Mouse (Mus musculus) thymus, postnatal 36 days (tissue): Measurements from ENCODE around the gene Kxd1.
"Not testable (repeated sequence)": the region's sequence is repeated elsewhere in the genome, so short reads cannot be mapped to it uniquely, and the experiment has no call there.

Source experiments
- DNase-seq, 2 experiments: peaks; one replicate each; pipeline ENCODE4 v3.0.0; 2022; ENCODE audit warnings: mixed read lengths in 2 of 2

The Kxd1 gene

GRCm38 (mm10) chr8:70511770-70512169, 16.0 kb downstream of the Kxd1 start:
- DNase-seq: no peak

GRCm38 (mm10) chr8:70511174-70511573, 16.6 kb downstream of the Kxd1 start:
- not testable (repeated sequence) for DNase-seq

- peak; percentile 97 to 98 for DNase-seq
Observed at GRCm38 (mm10) chr8:70510228-70510915, 17.4 kb downstream of the Kxd1 start, which contains the start of gene Uba52. Gene Uba52, minus strand, starts transcription at chr8:70510801.

DNA sequence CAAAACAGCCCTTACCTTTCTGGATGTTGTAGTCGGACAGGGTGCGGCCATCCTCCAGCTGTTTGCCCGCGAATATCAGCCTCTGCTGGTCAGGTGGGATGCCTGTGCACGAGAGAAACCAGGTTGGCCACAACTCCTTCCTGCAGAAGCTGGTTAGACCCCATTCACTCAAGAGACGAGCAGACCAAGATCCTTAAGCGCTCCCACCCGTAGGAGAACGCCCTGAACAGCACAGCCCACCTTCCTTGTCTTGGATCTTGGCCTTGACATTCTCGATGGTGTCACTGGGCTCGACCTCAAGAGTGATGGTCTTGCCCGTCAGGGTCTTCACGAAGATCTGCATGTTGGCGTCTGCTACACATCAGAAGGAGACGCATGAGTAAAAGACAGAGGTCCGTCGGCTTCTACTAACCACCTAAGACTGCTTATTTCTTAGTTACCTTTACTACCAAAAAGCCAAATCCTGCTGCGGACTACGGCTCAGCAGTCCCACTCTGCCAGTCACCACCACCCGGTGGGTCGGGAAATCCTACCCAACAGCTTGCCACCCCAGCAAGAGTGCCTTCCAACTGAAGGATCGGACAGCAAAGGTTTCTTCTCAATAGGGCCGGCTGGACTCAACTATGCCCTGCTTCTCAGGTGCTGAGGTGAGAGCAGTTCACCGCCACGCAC, 18.3 kb downstream of the Kxd1 start:
- DNase-seq: no peak

- DNase-seq: no peak
Observed at GRCm38 (mm10) chr8:70507027-70507393, 20.7 kb downstream of the Kxd1 start.

GRCm38 (mm10) chr8:70506328-70507026, 21.3 kb downstream of the Kxd1 start, which contains the start of gene Rex1bd:
Gene Rex1bd, minus strand, starts transcription at chr8:70506752.
- DNase-seq: peak; percentile 94 to 96

DNA sequence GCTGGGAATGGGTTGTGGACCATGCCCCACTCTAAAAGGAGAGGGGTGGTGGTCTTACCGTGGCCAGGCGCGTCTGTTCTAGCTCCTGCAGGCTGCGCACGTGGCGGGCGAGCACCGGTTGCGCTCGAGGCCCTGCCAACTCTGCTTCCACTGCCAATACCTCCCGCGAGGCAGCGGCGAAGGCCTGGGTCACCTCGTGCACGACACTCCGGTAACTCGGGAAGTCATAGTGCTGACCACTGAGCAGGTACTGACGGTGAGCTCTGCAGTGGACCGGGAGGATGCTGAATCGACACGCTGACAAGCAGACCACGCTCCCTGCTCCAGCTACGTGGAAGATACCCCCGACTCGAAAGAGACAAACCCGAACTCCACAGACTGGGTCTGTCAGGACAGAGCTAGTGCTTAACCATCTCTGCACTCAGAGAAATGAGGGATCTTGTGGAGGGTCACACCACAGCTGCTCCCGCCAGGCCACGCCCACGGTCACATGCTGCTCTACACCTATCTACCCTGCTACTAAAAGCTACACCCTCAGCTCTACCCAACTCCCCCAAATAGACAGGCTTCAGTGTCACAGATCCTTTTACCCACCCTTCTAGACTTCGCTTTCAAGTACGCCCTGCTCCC, 21.9 kb downstream of the Kxd1 start:
- peak in 1 of 2 experiments; percentile 46 for DNase-seq

DNA sequence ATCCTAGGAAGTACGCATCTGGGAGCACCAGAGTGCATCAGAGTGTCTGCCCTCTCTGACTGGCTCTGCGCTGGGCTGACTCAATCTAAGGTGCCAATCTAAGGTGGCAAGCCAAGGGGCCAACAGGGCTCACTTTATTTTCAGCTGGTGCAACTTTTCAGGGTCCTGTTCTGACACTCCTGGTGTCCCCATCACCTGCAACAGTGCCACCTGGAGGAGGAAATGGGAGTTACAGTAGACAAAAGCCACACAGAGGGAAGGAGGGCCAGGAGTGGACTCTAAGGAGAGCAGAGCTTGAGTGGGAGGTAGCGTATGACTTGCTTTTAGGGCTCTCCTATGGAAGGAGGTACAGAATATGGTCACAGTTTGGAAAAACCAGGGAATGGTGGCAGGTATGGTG, 22.9 kb downstream of the Kxd1 start:
- peak; percentile 66 to 76 for DNase-seq

DNA sequence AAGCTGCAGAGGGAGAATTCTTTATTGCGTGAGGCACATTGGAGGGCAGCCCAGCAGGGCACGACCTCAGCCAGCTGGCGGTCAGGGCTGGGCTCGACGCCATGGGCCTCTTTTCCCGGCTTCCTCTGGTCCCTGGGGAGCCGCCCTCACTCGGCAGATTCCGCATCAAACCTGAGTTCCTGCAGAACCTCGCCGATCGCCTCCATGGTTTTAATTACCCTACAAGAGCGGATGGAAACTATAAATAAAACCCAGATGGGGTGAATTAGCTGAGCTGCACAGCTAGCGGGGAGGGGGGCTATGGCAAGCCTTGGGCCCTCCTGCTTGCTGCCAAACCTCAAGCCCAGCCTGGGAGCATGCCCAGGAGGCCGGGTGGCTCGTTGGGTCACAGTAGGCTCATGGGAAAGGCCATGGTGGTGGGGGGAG, 23.5 kb downstream of the Kxd1 start:
- no peak for DNase-seq

DNA sequence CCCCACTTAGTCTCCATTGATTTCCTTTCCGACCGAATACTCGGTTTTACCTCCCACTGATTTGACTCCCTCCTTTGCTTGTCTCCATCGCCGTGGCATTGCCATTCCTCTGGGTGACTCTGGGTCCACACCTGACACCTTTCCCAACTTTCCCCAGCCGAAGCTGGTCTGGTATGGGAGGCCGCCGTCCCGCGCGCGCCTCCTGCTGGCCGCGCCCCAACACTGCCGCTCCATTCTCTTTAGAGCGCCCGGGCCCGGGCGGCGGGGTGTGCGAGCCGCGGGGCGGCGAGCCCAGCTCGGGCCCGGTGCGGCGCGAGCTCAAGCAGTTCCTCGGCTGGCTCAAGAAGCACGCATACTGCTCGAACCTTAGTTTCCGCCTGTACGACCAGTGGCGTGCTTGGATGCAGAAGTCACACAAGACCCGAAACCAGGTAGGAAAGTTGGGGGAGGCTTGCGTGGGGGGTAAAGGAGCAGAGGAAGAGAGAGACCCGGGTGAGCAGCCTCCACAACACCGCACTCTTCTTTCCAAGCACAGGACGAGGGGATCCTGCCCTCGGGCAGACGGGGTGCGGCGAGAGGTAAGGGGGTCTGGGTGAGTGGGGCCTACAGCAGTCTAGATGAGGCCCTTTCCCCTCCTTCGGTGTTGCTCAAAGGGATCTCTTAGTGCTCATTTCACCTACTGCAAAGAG, 24.6 kb downstream of the Kxd1 start:
- peak; percentile 60 to 64 for DNase-seq

DNA sequence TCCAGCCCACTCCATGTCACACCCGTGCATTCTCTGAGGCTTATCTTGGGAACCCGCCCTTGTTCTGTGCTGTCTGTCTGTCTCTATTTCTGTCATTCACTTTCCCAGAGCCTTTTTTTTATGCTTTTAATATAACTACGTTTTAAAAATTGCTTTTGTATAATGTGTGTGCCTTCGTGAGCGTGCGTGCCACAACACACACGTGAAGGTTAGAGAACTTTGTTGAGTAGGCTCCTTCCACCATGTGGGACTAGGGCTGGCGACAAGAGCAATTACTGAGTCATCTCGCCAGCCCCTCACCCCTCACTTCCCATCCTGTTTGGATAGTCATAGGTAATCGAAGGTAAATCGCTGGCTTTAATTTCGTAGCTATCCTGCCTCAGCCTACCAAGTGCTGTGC, 25.2 kb downstream of the Kxd1 start:
- no peak for DNase-seq

GRCm38 (mm10) chr8:70501820-70502529, 25.8 kb downstream of the Kxd1 start:
- no peak for DNase-seq

DNA sequence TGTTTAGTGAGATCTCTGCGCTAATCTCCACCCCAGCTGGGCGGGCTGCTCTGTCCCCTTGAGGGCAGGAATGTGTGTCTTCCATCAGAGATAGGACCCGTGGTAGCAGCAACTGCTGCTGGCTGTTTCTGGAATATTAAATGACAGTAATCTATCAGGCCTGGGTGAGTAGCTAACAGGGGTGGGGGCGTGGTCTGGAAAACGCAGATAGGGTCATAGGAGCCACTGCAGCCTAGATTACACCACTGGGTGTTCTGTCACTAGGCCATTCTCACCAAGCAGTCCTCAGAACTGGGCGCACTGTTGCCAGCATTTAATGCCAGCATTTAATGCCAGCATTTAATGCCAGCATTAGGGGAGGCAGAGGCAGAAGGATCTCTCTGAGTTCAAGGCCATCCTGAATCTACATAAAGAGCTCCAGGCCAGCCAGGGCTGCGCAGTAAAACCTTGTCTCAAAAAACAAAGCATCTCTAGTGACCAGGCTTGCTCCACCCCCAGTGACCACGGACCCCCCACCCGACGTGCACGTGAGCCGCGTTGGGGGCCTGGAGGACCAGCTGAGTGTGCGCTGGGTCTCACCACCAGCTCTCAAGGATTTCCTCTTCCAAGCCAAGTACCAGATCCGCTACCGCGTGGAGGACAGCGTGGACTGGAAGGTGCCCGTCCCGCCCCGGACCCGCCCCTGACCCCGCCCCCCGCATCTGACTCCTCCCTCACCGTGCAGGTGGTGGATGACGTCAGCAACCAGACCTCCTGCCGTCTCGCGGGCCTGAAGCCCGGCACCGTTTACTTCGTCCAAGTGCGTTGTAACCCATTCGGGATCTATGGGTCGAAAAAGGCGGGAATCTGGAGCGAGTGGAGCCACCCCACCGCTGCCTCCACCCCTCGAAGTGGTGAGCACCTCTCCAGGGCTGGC, 27.1 kb downstream of the Kxd1 start:
- peak in 1 of 2 experiments; percentile 46 for DNase-seq

- no peak for DNase-seq
Observed at GRCm38 (mm10) chr8:70495771-70496062, 32.0 kb downstream of the Kxd1 start.

DNA sequence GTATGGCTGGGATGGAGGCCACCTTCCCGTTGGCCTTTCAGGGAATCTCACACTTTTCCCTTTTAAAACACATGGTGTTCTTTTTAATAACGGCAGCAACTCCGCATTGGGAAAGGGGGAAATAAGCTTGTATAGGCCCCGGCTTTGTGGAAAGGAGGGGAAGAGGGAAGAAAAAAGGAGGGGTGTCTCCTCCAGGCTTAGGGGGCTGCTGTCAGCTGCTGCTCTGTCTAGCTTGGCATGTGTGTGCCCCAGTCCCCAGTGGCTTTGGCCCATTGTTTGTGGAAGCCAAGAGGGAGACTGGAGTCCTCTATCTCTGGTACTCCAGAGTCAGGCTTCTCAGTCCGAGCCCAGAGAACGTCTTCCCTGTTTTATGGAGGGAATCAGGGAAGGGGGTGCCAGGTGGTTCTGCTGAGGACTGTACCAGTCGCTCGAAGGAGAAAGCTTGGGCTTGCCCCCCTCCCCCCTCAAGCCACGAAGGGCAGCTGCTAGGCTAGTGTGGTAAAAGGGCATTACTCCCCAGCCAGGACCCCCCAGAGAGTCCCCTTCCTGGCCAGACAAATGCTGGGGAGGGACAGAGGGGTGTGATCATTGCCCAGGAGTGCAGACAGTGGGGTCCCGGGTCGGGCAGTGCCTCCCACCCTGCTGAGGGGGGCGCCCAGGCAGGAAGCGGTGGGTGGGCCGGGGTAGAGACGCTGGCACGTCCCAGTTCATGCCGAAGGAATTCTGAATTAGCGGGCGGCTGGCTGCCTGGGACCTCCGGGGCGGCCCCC, 32.6 kb downstream of the Kxd1 start:
- DNase-seq: no peak

DNA sequence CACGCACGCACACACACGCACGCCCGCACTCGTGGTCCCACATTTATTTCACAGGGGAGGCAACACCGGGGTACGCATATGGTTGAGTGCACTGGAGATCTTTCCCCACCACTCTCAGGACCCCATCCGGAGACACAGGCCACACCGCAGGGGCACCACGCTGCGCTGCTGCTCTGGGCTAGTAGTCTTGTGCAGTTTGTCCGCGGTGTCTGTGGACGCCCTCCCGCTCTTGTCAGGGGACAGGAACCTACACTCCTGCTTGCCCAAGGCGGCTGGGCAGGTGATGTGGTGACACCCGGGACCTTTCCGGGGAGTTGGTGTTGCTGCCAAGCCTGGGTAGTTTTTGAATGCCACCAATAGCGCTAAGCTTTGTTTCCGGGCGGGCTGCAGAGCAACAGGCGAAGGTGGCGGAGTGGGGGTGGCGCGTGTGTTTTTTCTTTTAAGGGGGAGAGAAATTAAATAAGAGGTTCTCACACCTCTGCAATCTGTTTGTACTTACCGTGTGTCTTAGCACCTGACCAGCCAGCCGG, 33.3 kb downstream of the Kxd1 start:
- no peak for DNase-seq

DNA sequence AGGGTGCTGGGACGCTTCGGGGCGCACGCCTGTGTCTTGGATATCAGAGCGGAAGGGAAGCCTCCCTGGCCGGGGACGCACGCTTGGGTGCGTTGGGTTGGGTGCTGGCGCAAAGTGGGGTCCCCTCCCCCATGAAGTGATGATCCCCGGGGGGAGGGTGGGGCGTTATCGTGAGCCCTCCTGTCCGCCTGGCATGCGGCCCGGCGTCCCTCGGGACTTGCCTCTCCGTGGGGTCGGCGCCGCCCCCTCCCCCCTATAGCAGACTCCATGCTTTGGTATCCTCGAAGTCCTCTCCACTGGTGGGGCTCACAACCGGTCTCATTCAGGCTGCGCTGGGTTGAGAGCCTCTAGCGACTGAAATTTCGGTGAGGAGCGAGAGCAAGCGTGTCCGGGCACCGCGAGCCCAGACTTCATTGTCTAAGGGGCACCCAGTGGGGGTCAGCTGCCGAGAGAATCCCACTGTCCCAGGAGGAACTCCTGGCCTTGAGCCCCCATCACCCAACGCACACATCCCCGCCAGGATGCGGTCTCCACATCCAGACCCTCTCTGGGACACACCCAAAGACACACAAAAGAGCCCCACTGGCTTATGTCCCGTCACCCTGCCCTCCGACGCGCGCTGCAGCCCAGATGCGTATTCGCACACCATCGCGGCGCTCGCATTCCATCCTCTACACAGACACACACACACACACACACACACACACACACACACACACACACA, 33.9 kb downstream of the Kxd1 start:
- no peak for DNase-seq

DNA sequence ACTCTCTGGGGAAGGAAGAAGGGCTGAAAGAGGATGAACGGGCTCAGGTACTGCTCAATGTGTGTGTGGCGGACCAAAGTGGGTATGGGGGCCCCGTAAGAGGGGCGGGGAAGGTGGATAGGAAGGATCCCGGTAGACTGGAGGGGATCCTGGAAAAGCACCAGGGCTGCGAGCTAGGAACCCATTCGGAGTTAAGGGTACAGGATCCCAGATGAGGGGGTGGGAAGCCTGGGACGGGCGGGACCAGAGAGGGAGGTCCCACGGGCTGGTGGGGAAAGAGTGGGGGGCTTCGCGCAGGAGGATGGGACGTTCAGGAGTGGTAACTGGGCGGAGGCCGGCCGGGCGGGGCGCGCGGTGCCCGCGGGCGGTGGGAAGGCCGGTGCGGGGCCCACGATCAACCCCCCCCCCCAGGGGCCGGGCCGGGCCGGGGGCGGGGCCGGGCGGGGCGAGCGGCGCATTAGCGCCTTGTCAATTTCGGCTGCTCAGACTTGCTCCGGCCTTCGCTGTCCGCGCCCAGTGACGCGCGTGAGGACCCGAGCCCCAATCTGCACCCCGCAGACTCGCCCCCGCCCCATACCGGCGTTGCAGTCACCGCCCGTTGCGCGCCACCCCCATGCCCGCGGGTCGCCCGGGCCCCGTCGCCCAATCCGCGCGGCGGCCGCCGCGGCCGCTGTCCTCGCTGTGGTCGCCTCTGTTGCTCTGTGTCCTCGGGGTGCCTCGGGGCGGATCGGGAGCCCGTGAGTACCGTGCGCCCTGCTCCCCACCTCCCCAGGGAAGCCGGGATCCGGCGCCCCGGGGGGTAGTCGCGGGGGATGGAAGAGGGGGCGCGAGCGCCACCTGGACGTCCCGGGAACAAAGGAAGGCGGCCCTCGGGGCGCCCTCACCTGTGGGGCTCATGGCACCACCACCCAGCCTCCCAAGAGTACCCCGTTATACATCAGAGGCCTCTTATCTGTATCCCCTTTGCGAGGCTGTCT, 34.8 kb downstream of the Kxd1 start, which contains the start of gene Crlf1:
TSS of gene Crlf1 (plus strand) at position 495 of the 977 bp plus-strand sequence.
- DNase-seq: no peak
